Mouse (Mus musculus): Measurements from ENCODE around the gene Slc15a4. TPM values are rescaled to one million over a fixed set of nuclear protein-coding genes. Genes with fewer than 3 reads are reported as not detected.

Slc15a4 gene
- polyA plus RNA-seq, 1 experiment, result 7.5 TPM

DNA sequence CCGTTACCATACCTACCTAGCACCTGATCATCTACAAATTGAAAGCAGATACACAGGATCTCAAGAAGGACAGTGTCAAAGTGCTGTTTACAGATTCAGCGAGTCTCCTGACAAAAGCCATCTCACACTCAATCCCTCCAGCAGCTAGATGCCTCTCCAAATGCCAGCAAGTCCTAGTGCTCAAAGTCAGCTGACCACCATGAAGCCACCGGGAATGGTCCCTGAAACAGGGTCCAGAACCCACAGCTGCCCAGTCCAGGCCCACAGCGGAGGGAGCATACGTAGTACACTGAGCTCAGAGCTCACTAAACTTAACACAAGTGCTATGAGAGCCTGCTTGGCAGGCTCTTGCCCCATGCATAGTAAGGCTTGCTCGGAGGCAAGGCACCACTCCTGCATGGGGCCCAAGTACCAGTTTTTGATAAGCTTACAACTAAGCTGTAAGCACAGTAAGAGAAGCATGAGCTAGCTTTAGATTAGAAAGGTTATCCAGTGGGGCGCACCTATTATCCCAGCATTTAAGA is 23.4 kb downstream of the Slc15a4 start:
- H3K27ac ChIP-seq (replicated peaks; ENCODE audit: low read depth, low read length), result 0 out of 2 replicates have a peak overlapping the region, but pooled peaks have one; percentile 3
- H3K4me3 ChIP-seq (ENCODE audit: insufficient read depth, low read depth, low read length), result no peak overlapping the region
- peaks cover 25% of the 10 kb centered on the region for H3K4me1 ChIP-seq (ENCODE audit: control insufficient read depth, insufficient read depth, insufficient read length, low read length)

DNA sequence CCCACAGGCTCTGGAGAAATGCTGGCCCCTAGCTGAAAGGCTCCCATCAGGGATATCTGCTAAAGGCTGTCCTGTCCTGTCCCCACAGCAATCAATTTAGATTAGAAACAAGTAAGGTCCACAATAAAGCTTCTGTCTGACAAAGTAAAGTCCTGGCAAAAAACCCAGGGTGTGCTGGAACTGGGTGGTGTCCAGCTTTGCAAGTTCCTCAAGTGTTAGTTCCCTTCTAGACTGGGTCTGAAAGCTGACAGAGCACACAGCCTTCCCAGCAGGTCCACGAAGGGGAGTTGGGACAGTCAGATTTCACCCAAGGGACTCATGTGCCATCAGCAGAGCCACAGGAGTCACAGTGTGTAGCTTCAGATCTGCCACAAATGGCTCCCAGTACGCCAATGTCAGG is 25.2 kb downstream of the Slc15a4 start:
- Histone ChIP-seq H3K27ac (replicated peaks; ENCODE audit: low read depth, low read length) (peak overlapping the region; percentile 12; the same call in 1 of the 2 replicates), H3K4me3 (ENCODE audit: insufficient read depth, low read depth, low read length) (no peak overlapping the region), H3K4me1 (ENCODE audit: control insufficient read depth, insufficient read depth, insufficient read length, low read length) (peaks cover 20% of the 10 kb centered on the region)

DNA sequence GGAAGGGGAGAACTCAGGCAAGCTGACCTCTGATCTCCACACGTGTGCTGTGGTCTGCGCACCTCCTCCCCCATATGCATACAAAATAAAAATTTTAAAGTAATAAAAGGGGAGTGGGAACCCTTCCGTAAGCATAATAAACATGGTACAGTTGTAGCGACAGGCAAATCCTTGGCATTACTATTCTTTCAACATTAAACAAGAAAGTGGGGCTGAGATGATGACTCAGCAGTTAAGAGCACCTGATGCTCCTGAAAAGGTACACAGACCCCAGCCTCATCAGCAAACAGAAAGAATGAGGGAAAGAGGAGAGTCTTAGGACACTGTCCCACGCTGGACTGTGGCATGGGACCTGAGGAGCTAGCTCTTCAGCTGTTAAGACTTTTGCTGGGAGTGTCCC is 29.7 kb downstream of the Slc15a4 start:
- H3K27ac ChIP-seq (replicated peaks; ENCODE audit: low read depth, low read length), result no peak overlapping the region
- peaks cover 6% of the 10 kb centered on the region; the same call in 1 of the 2 replicates for H3K4me1 ChIP-seq (ENCODE audit: control insufficient read depth, insufficient read depth, insufficient read length, low read length)
- H3K4me3 ChIP-seq (ENCODE audit: insufficient read depth, low read depth, low read length), result no peak overlapping the region

DNA sequence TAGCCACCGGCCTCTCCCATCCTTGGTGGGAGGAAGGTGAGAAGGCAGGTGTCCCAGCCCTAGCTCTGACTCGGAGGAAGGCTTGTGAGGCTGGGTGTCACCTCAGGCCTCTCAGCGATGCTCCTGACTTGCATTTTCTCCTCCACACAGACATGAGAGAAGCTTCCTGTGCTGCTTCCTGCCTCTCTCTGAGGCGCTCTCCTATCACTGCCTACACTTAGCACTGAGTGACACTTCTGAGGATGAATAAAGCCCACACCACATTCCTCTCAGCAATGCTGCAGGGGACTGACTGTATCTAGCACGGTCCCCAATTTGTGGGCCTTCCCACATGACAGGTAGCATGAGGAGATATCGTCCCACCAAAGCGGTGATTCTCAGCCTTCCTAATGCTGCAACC is 35.8 kb downstream of the Slc15a4 start:
- Histone ChIP-seq H3K4me1 (ENCODE audit: control insufficient read depth, insufficient read depth, insufficient read length, low read length) (no peaks in the 10 kb centered on the region), H3K4me3 (ENCODE audit: insufficient read depth, low read depth, low read length) (no peak overlapping the region), H3K27ac (replicated peaks; ENCODE audit: low read depth, low read length) (no peak overlapping the region)

DNA sequence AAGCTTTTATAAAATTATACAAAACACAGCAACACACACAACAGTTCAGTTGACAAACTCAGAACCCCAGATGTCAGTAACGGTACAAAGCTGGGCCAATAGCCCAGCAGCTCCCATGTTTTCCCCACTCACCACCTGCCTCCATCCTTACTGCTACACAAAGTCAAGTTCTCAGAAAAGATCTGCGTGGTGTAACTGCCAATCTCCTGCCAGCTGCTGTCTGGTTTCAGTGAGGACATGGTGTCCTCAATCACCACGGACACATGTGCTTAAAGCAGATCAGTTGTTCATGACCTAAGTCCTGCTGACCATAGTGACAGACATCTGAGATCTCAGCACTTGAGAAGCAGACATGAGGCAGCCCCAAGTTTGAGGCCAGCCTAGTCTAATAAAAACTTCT is 37.0 kb downstream of the Slc15a4 start:
- Histone ChIP-seq H3K4me3 (ENCODE audit: insufficient read depth, low read depth, low read length) (no peak overlapping the region), H3K27ac (replicated peaks; ENCODE audit: low read depth, low read length) (no peak overlapping the region), H3K4me1 (ENCODE audit: control insufficient read depth, insufficient read depth, insufficient read length, low read length) (no peaks in the 10 kb centered on the region)

DNA sequence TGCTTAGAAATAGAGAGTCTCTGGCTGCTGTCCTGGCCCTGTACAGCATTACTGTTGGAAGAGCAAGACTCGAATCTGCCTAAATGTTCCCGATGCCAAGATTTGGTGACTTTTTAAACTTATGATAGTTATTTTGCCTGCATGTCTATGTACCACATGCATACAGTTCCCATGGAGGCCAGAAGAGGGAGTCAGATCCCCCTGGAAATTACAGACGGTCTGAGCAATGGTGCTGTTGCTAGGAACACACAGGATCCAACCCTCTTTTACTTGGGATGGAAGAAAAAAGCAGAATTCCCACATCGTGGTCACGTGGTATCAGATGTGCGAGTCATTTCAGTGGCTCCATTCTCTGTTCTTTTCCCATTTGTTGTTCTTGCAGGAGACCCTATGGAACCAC is 39.8 kb downstream of the Slc15a4 start:
- Histone ChIP-seq H3K27ac (replicated peaks; ENCODE audit: low read depth, low read length) (no peak overlapping the region), H3K4me1 (ENCODE audit: control insufficient read depth, insufficient read depth, insufficient read length, low read length) (no peaks in the 10 kb centered on the region), H3K4me3 (ENCODE audit: insufficient read depth, low read depth, low read length) (no peak overlapping the region)

DNA sequence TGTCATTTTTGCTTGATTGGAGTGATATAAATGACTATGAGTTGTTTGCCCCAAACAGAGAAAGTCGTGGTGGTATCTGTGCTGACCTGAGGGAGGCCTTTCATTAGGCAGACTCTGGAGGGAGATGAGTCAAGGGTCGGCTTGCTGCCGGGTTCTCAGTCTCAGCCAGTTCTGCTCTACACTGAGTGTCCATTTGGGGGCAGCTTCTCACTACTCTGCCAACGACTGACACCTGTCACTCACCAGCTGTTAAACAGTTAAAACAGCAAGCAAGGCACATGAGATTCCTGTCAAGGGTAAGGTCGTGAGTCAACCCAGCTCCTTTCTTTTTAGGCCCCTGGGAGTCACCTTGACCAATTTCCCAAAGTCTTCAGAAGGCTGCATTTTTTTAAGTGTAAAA is 40.3 kb downstream of the Slc15a4 start:
- no peak overlapping the region for H3K27ac ChIP-seq (replicated peaks; ENCODE audit: low read depth, low read length)
- H3K4me3 ChIP-seq (ENCODE audit: insufficient read depth, low read depth, low read length), result no peak overlapping the region
- H3K4me1 ChIP-seq (ENCODE audit: control insufficient read depth, insufficient read depth, insufficient read length, low read length), result no peaks in the 10 kb centered on the region

DNA sequence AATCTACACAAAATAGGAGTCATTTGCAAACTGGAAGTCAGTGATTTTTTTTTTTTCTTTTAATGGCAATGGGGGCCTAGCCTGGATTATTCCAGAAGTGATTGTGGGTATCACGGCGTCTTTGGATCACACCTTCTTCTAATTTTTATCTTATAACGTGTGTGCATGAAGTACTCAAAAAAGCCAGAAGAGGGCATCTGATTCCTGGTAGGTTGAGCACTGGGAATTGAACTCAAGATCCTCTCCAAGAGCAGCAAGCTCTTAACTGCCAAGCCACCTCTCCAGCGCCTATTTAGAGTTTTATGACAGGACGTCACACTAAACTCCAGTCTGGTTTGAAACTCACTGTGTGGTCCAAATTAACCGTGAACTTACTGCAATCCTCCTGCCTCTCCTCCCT is 44.8 kb downstream of the Slc15a4 start:
- H3K4me3 ChIP-seq (ENCODE audit: insufficient read depth, low read depth, low read length), result no peak overlapping the region
- H3K4me1 ChIP-seq (ENCODE audit: control insufficient read depth, insufficient read depth, insufficient read length, low read length), result no peaks in the 10 kb centered on the region
- no peak overlapping the region for H3K27ac ChIP-seq (replicated peaks; ENCODE audit: low read depth, low read length)

DNA sequence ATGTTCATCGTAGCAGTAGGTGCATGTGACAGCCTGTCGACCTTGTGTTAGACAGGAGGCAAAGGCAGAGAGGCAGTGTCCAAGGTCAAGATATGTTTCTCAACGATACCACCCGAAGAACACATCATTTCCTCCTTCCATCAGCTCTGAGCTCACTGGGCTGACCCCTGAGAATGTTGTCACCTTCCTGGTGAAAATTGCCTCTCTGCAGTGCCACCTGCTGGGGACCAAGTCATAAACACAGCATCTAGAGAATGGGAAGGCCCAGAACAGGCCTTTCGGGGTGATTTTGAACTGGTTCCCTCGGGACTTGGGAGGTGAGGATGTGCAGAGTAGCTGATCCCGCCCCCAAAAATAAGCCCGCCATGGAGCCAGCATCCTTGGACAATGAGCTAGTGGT is 49.0 kb downstream of the Slc15a4 start:
- no peak overlapping the region for H3K4me3 ChIP-seq (ENCODE audit: insufficient read depth, low read depth, low read length)
- no peak overlapping the region for H3K27ac ChIP-seq (replicated peaks; ENCODE audit: low read depth, low read length)
- H3K4me1 ChIP-seq (ENCODE audit: control insufficient read depth, insufficient read depth, insufficient read length, low read length), result no peaks in the 10 kb centered on the region

DNA sequence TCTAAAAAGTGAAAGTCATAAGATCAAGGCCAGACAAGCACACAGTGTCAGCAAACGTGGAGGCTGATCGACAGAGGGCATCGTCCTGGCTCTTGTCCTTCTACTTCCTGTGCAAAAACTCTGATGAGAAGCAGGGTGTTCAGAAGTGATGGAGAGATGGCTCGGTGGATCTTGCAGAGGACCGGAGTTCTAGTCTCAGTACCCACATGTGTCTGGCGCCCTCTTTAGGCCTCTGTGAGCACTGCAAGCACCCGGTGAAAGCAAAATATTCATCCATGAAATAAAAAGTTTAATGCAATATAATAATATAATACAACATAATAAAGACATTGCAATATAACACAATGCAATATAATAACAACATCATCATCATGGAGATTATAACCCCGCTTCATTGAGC is 55.3 kb downstream of the Slc15a4 start:
- Histone ChIP-seq H3K4me3 (ENCODE audit: insufficient read depth, low read depth, low read length) (no peak overlapping the region), H3K4me1 (ENCODE audit: control insufficient read depth, insufficient read depth, insufficient read length, low read length) (no peaks in the 10 kb centered on the region), H3K27ac (replicated peaks; ENCODE audit: low read depth, low read length) (no peak overlapping the region)

DNA sequence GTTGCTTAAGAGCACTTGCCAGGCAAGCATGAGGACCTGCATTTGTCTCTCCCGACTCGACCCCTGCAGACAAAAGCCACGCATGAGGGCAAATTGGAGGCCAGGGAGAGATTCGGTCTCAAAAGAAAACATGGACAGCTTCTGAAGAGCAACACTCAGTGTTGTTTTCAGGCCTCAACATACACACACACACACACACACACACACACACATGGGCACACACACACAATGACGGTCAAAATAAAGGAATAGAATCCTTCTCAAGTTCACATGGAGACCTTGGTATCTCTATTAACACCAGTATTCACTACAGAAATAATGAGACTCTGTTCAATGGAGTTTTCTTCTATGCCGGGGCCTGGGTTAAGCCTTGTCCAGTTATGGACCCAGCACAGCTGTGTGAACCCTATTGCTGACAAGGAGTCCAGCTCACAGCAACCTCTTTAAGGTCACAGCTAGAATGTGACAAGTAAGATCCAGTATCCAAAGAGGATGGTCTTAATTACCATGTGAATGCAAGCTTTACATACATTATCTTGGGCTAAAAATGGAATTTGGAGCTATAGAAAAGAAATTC is 65.4 kb downstream of the Slc15a4 start:
- H3K27ac ChIP-seq (replicated peaks; ENCODE audit: low read depth, low read length), result no peak overlapping the region
- no peak overlapping the region for H3K4me3 ChIP-seq (ENCODE audit: insufficient read depth, low read depth, low read length)
- H3K4me1 ChIP-seq (ENCODE audit: control insufficient read depth, insufficient read depth, insufficient read length, low read length), result no peaks in the 10 kb centered on the region

DNA sequence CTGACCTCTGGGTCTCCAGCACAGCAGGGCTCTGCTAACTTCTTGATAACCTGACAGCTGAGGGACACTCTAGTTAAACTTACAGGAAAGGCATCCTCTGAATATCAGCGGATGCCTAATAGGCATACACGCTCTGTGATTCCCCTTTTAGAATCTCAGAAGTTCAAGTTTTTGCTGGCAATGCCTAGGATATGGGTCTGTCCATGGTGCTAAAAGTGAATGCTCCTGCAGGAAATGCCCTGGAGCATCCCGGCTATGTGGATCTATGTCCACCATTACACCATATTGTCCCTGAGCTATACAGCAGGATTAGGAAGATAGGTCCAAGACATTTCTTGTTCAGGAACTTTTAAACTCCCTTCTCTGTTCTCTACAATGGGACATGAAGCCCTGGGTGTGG is 71.6 kb downstream of the Slc15a4 start:
- Histone ChIP-seq H3K4me3 (ENCODE audit: insufficient read depth, low read depth, low read length) (no peak overlapping the region), H3K4me1 (ENCODE audit: control insufficient read depth, insufficient read depth, insufficient read length, low read length) (no peaks in the 10 kb centered on the region), H3K27ac (replicated peaks; ENCODE audit: low read depth, low read length) (no peak overlapping the region)

DNA sequence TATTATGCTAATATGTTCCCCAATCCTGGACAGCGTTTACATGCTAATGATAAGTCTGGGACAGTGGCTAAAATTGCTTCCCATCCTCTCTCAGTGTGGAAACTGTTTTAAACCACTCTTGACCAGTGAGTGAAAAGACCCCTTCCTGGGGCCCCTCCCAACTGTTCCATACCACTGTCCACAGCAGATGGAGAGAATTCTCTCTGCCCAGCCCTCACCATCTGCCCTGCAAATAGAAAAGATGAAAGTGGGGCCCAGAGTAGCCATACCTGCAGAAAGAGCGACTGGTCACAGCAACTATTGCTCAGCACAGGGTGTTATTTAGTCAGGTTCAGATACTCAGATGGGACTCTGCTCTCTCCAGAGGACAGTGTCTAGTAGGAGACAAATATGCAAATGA is 84.6 kb downstream of the Slc15a4 start:
- H3K27ac ChIP-seq (replicated peaks; ENCODE audit: low read depth, low read length), result no peak overlapping the region
- H3K4me3 ChIP-seq (ENCODE audit: insufficient read depth, low read depth, low read length), result no peak overlapping the region
- no peaks in the 10 kb centered on the region for H3K4me1 ChIP-seq (ENCODE audit: control insufficient read depth, insufficient read depth, insufficient read length, low read length)

DNA sequence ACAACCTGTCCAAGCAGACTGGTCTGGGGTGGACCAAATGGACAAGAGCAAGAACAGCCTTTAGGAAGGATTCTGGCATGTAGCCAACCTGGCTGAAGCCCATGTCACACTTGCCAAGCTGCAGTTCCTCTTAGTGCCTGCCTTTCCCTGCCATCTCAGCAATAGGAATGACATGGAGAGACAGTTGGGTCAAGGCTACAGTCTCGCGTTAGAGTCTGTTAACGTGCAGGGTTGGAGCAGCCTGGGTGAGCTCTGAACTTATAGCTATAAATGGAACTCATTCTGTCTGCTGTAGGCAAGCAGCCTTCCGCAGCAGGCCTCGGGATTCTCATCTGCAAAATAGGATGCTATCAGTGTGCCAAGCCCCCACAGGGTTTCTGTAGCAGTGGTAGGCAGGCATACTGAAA is 86.1 kb downstream of the Slc15a4 start:
- no peak overlapping the region for H3K27ac ChIP-seq (replicated peaks; ENCODE audit: low read depth, low read length)
- no peaks in the 10 kb centered on the region for H3K4me1 ChIP-seq (ENCODE audit: control insufficient read depth, insufficient read depth, insufficient read length, low read length)
- H3K4me3 ChIP-seq (ENCODE audit: insufficient read depth, low read depth, low read length), result no peak overlapping the region
